Mouse (Mus musculus) forebrain, embryonic 15.5 days (tissue): ENCODE measurements around the gene 9130023H24Rik. TPM values are rescaled to one million over a fixed set of nuclear protein-coding genes. Genes with fewer than 3 reads are reported as not detected.

Experiments
- ATAC-seq: fragments of 200-750 bp; cut with Nextera tagmentation; replicated peaks from 2 replicates; pipeline ENCODE4 v1.8.0; 2017; ENCODE audit warnings: mild to moderate bottlenecking, moderate TSS enrichment, moderate library complexity
- H3K27ac ChIP-seq: fragments of 300-500 bp; sonication (generic); replicated peaks from 2 replicates; pipeline ENCODE4 v1.5.1; 2015; ENCODE audit warnings: mild to moderate bottlenecking, inconsistent platforms
- H3K27me3 ChIP-seq: fragments of 300-500 bp; sonication (generic); 2 replicates; pipeline ENCODE4 v1.6.1; 2015; ENCODE audit warnings: inconsistent platforms
- H3K36me3 ChIP-seq: fragments of 300-500 bp; sonication (generic); 2 replicates; pipeline ENCODE4 v1.6.1; 2015; ENCODE audit warnings: mild to moderate bottlenecking, inconsistent platforms
- H3K4me1 ChIP-seq: fragments of 300-500 bp; sonication (generic); 2 replicates; pipeline ENCODE4 v1.6.1; 2015; ENCODE audit warnings: inconsistent platforms
- H3K4me2 ChIP-seq: fragments of 300-500 bp; sonication (generic); replicated peaks from 2 replicates; pipeline ENCODE4 v1.6.1; 2015; ENCODE audit warnings: mild to moderate bottlenecking, inconsistent platforms
- H3K4me3 ChIP-seq: fragments of 300-500 bp; sonication (generic); 2 replicates; pipeline ENCODE4 v1.5.1; 2015; ENCODE audit warnings: mild to moderate bottlenecking, inconsistent platforms
- H3K9ac ChIP-seq: fragments of 300-500 bp; sonication (generic); replicated peaks from 2 replicates; pipeline ENCODE4 v1.6.1; 2015; ENCODE audit warnings: mild to moderate bottlenecking, inconsistent platforms
- H3K9me3 ChIP-seq: fragments of 300-500 bp; sonication (generic); 2 replicates; pipeline ENCODE4 v1.6.1; 2016; ENCODE audit warnings: inconsistent platforms
- WGBS: fragments of 180-500 bp; shearing (Covaris S2); methylation state at CpG from one replicate; pipeline ENCODE4 v1.1.7; 2015; ENCODE audit warnings: mixed read lengths; 5-methylcytosine and 5-hydroxymethylcytosine counted together
- polyA plus RNA-seq: library from polyadenylated mRNA; unstranded; fragments of >200 nt; fragmentation: Nextera tagmentation; extraction: Ambion mirVana; gene quantifications from 2 replicates; pipeline ENCODE4 v1.2.1, GENCODE M21; 2015

Gene 9130023H24Rik
- polyA plus RNA-seq, 1 experiment from 2014 or later: 9.7 TPM

DNA sequence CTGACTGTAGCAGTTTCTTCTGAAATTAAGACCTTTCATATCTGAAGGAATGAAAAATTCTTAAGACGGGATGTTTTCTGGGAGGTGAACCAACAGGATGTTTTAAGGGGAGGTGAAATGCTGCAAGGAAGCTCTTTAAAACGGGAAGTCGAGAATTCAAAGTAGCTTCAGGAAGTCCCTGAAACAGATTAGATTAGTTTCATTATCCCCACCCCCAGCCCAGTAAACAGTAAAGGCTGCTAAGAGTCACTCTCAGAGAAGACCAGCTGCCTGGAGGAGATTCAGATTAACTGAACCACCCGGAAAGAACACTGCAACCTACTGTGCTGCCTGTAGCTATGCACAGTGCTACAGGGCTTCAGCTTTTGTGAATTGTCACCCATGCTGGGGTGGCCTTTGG is 17.9 kb downstream of the 9130023H24Rik start:
- WGBS: 88% methylated on average over 4 of the region's 4 CpGs
- H3K9me3 ChIP-seq: no peaks in the 10 kb centered on the region
- no peaks in the 10 kb centered on the region for H3K4me1 ChIP-seq
- no peak overlapping the region for H3K27ac ChIP-seq
- no peaks in the 10 kb centered on the region for H3K27me3 ChIP-seq
- H3K4me2 ChIP-seq: no peak overlapping the region
- no peak for ATAC-seq
- H3K36me3 ChIP-seq: no peaks in the 10 kb centered on the region
- no peak overlapping the region for H3K4me3 ChIP-seq
- H3K9ac ChIP-seq: no peak overlapping the region

DNA sequence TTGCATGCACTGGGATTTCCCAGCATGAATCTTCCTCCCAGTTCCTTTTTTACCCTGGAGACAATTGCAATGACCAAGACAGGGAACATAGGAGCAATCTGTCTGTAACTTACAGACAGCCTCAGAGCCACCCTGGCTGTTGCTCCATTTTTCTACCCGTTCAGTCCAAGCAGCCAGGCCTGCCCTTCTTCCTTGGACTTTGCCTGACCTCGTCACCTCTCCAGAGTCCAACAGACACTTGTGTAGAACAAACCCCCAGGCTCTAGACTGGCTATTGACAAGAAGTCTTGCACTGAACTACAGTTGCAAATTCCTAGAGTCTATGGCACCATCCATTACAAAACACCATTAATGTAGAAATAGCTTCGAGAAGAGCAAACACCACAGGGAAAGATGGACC is 28.0 kb downstream of the 9130023H24Rik start:
- ATAC-seq: no peak
- Histone ChIP-seq H3K4me1 (no peaks in the 10 kb centered on the region), H3K4me2 (no peak overlapping the region), H3K27me3 (no peaks in the 10 kb centered on the region), H3K36me3 (no peaks in the 10 kb centered on the region), H3K9me3 (no peaks in the 10 kb centered on the region), H3K27ac (no peak overlapping the region), H3K9ac (no peak overlapping the region), H3K4me3 (no peak overlapping the region)
- 71% methylated on average over 3 of the region's 3 CpGs for whole genome bisulfite sequencing

DNA sequence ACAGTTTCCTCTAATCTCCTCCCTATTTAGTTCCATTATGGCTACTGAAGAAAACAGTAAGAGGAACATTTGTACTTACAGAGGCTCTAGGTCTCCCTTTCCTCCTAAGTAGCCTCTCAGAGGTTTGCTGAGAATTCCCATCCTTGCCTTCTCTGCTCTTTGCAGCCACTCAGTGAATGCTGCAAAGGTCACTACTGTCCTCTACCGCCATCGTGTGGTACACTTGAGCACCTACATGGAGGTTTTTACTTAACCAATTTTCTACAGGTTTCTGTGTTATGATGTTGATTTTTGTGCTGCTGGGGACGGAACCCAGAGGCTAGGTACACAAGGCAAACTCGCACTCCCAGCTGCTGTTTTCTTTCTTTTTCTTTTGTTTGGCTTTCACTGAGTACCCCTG is 29.6 kb downstream of the 9130023H24Rik start:
- Histone ChIP-seq H3K9me3 (no peaks in the 10 kb centered on the region), H3K27me3 (no peaks in the 10 kb centered on the region), H3K4me3 (no peak overlapping the region), H3K4me2 (no peak overlapping the region), H3K4me1 (no peaks in the 10 kb centered on the region), H3K9ac (no peak overlapping the region), H3K36me3 (no peaks in the 10 kb centered on the region), H3K27ac (no peak overlapping the region)
- ATAC-seq: no peak
- WGBS: 6% methylated on average over 4 of the region's 4 CpGs

DNA sequence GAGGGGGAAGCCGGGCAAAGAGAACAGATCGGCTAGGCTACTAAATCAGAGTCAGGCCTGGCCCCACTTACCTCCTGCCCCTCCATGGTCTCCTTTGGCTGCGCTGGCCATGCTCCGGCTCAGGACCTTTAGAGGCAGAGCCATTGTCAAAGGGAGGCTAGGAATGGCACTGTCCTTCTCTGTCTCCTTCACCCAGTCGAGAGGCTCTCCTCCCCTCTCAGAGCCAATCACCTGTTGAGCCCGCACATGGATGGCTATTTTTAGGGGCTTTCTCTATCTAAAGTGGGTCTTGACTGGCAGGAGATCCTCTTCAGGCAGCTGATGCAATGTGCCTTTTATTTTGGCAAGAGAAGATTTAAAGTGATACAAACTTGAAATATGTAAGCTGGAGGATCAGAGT is 31.7 kb downstream of the 9130023H24Rik start, which contains the start of gene Cox6a2:
Gene Cox6a2 (minus strand): TSS at position 236 of the 400 bp plus-strand sequence.
- no peaks in the 10 kb centered on the region for H3K27me3 ChIP-seq
- no peak for ATAC-seq
- H3K9ac ChIP-seq: no peak within 1 kb of the TSS
- no peaks in the 10 kb centered on the region for H3K4me1 ChIP-seq
- H3K36me3 ChIP-seq: no peaks in the 10 kb centered on the region
- no peak within 1 kb of the TSS for H3K4me2 ChIP-seq
- H3K9me3 ChIP-seq: no peaks in the 10 kb centered on the region
- H3K27ac ChIP-seq: no peak within 1 kb of the TSS
- 80% methylated on average over 6 of the region's 6 CpGs for WGBS
- H3K4me3 ChIP-seq: no peak within 1 kb of the TSS

DNA sequence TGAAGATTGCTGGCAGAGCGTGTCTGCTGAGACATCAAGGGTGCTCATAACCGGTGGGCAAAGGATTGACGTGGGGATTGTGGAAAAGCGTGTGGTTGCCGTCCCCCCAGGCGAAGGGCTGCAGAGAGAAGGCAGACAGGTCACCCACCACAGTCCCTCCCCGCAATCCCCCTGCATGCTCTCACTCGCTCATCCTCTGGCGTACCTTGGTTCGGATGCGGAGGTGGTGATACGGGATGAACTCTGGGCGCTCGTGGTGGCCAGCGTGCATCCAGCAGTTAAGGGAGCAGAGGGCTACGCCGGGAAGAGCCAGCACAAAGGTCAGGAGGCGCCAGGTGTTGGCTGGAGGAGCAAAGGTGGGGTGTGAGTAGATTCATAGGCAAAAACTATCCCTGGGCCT is 32.1 kb downstream of the 9130023H24Rik start:
- Histone ChIP-seq H3K9ac (no peak overlapping the region), H3K36me3 (no peaks in the 10 kb centered on the region), H3K4me3 (no peak overlapping the region), H3K9me3 (no peaks in the 10 kb centered on the region), H3K27me3 (no peaks in the 10 kb centered on the region), H3K4me1 (no peaks in the 10 kb centered on the region), H3K4me2 (no peak overlapping the region), H3K27ac (no peak overlapping the region)
- 87% methylated on average over 18 of the region's 18 CpGs for whole genome bisulfite sequencing
- ATAC-seq: no peak

- H3K27ac ChIP-seq: no peak overlapping the region
- no peaks in the 10 kb centered on the region for H3K36me3 ChIP-seq
Observed at GRCm38 (mm10) chr7:128204179-128204578, 33.7 kb downstream of the 9130023H24Rik start.

DNA sequence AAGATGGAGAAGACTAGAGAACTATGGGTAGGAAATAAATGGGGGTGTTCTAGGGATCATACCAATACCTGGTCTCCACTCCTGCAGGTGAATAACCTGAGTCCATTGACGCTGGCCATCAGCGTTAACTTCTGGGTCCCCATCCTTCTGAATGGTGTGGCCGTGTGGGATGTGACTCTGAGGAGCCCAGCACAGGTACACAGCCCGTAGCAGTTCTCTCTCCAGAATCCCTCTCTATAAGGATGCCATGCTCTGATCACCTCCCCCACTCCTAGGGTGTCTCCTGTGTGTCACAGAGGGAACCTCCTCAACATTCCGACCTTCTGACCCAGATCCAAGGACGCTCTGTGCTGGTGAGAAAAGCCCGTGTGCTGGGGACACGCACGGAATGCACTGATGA is 34.8 kb downstream of the 9130023H24Rik start:
- H3K4me3 ChIP-seq: no peak overlapping the region
- no peak overlapping the region for H3K9ac ChIP-seq
- ATAC-seq: no peak
- H3K4me2 ChIP-seq: no peak overlapping the region
- H3K36me3 ChIP-seq: no peaks in the 10 kb centered on the region
- H3K27ac ChIP-seq: no peak overlapping the region
- 79% methylated on average over 9 of the region's 9 CpGs for WGBS
- H3K9me3 ChIP-seq: no peaks in the 10 kb centered on the region
- H3K4me1 ChIP-seq: no peaks in the 10 kb centered on the region
- no peaks in the 10 kb centered on the region for H3K27me3 ChIP-seq

More at GRCm38 (mm10) chr7:128204179-128204578, 33.7 kb downstream of the 9130023H24Rik start:
- Histone ChIP-seq H3K9me3 (no peaks in the 10 kb centered on the region), H3K4me3 (no peak overlapping the region), H3K27me3 (no peaks in the 10 kb centered on the region), H3K4me2 (no peak overlapping the region), H3K4me1 (no peaks in the 10 kb centered on the region), H3K9ac (no peak overlapping the region)
- no peak for ATAC-seq
- 87% methylated on average over 8 of the region's 8 CpGs for WGBS

DNA sequence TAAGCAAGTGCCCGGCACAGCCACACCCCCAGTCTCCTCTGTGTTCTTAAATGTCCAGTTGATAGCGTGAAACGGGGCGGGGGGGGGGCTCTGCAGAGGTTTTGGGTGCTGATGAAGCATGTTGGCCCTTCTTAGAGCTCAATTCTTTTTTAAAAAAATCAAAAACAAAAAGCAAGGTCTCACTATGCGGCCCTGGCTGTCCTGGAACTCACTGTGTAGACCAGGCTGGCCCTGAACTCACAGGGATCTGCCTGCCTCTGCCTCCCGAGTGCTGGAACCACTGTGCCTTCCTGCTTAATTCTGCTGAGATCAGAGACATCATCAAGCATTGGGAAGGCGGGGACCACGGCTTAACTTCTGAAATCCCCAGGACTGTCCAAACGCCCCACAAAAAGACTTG is 36.2 kb downstream of the 9130023H24Rik start:
- Histone ChIP-seq H3K27ac (no peak overlapping the region), H3K36me3 (no peaks in the 10 kb centered on the region), H3K4me1 (no peaks in the 10 kb centered on the region), H3K9me3 (no peaks in the 10 kb centered on the region), H3K27me3 (no peaks in the 10 kb centered on the region), H3K4me2 (no peak overlapping the region), H3K4me3 (no peak overlapping the region), H3K9ac (no peak overlapping the region)
- ATAC-seq: no peak
- 86% methylated on average over 9 of the region's 9 CpGs for WGBS

Other genes with a start within 250 kb of the 9130023H24Rik start
- 4.1 and 6.7 TPM in 2 replicates for gene Pycard, start 244.2 kb downstream of the 9130023H24Rik start, polyA plus RNA-seq
- gene Trim72, start 234.1 kb downstream of the 9130023H24Rik start, polyA plus RNA-seq: not detected in 2 replicates
- gene Itgam, start 175.4 kb downstream of the 9130023H24Rik start, polyA plus RNA-seq: 0.96 and 1.0 TPM in 2 replicates
- not detected in 2 replicates for gene Gm49368, start 175.3 kb downstream of the 9130023H24Rik start, polyA plus RNA-seq
- gene Itgax, start 108.5 kb downstream of the 9130023H24Rik start, polyA plus RNA-seq: 0.27 TPM in 1 of 2 replicates, not detected in the other
- not detected in 2 replicates for gene Itgad, start 83.7 kb downstream of the 9130023H24Rik start, polyA plus RNA-seq
- gene Cox6a2, start 31.6 kb downstream of the 9130023H24Rik start, polyA plus RNA-seq: 0.78 TPM in 1 of 2 replicates, not detected in the other
- 11.0 and 12.0 TPM in 2 replicates for gene Armc5, start 689 bp downstream of the 9130023H24Rik start, polyA plus RNA-seq
- 14.0 and 14.6 TPM in 2 replicates for gene Tgfb1i1, start 8.8 kb upstream of the 9130023H24Rik start, polyA plus RNA-seq
- not detected in 2 replicates for gene Slc5a2, start 27.6 kb upstream of the 9130023H24Rik start, polyA plus RNA-seq
- gene BC017158, start 60.1 kb upstream of the 9130023H24Rik start, polyA plus RNA-seq: 13.1 and 14.2 TPM in 2 replicates
- gene Rgs10, start 180.7 kb upstream of the 9130023H24Rik start, polyA plus RNA-seq: 21.9 and 22.2 TPM in 2 replicates
- gene Tial1, start 223.7 kb upstream of the 9130023H24Rik start, polyA plus RNA-seq: 31.6 and 35.0 TPM in 2 replicates